Mouse (Mus musculus): ENCODE measurements around the gene Rpusd4. TPM values are rescaled to one million over a fixed set of nuclear protein-coding genes. Genes with fewer than 3 reads are reported as not detected.

Gene Rpusd4
- polyA plus RNA-seq, 1 experiment from 2014 or later = 22.0 TPM

GRCm38 (mm10) chr9:35263431-35263830 is 4.2 kb upstream of the Rpusd4 start:
- H3K4me2 ChIP-seq = no peak overlapping the region
- 96% methylated on average over 2 of the region's 2 CpGs for WGBS
- no peak overlapping the region for H3K9ac ChIP-seq
- H3K27me3 ChIP-seq = no peaks in the 10 kb centered on the region
- no peak for ATAC-seq
- no peaks in the 10 kb centered on the region for H3K9me3 ChIP-seq (replicated peaks)
- no peak overlapping the region for H3K4me3 ChIP-seq
- peaks cover 10% of the 10 kb centered on the region for H3K36me3 ChIP-seq (ENCODE audit: poor library complexity, severe bottlenecking)
- H3K27ac ChIP-seq = no peak overlapping the region
- H3K4me1 ChIP-seq = peaks cover 16% of the 10 kb centered on the region

DNA sequence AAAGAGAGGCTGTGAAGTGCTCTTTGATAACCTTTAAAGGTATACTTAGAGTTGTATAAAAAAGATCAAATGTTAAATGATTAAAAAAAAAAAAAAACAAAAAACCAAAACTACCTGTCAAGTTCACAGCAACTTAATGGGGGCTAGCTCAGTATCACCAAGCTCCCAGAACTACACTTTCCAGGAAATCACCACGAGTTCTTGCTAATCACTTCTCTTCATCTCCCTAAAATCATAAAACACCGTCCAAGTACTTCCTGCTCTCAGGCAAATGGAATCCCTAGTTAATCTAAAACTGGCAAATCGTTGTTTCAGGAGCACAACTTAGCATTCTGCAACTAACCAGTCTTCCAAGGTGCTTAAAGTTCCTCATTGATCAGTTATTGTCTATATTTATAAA is 3.2 kb upstream of the Rpusd4 start:
- ATAC-seq = no peak
- no peak overlapping the region for H3K4me3 ChIP-seq
- no peaks in the 10 kb centered on the region for H3K9me3 ChIP-seq (replicated peaks)
- no peak overlapping the region for H3K4me2 ChIP-seq
- H3K27ac ChIP-seq = no peak overlapping the region
- no peaks in the 10 kb centered on the region for H3K27me3 ChIP-seq
- 98% methylated on average over 3 of the region's 3 CpGs for WGBS
- H3K4me1 ChIP-seq = peaks cover 20% of the 10 kb centered on the region
- H3K9ac ChIP-seq = no peak overlapping the region
- H3K36me3 ChIP-seq (ENCODE audit: poor library complexity, severe bottlenecking) = peaks cover 10% of the 10 kb centered on the region

GRCm38 (mm10) chr9:35267976-35268715 is 481 bp downstream of the Rpusd4 start:
- H3K4me1 ChIP-seq = peaks cover 20% of the 10 kb centered on the region
- peak overlapping the region; percentile 49; the same call in 1 of the 2 replicates for H3K27ac ChIP-seq
- H3K4me2 ChIP-seq = peak overlapping the region; percentile 73
- 2% methylated on average over 21 of the region's 21 CpGs for WGBS
- H3K36me3 ChIP-seq (ENCODE audit: poor library complexity, severe bottlenecking) = peaks cover 14% of the 10 kb centered on the region
- H3K9me3 ChIP-seq (replicated peaks) = no peaks in the 10 kb centered on the region
- H3K9ac ChIP-seq = peak overlapping the region; percentile 72
- H3K4me3 ChIP-seq = peak overlapping the region; percentile 58
- ATAC-seq = peak; percentile 67
- H3K27me3 ChIP-seq = no peaks in the 10 kb centered on the region

- WGBS = 87% methylated on average over 3 of the region's 3 CpGs
- H3K9me3 ChIP-seq (replicated peaks) = no peaks in the 10 kb centered on the region
- no peak overlapping the region for H3K27ac ChIP-seq
- ATAC-seq = no peak
- no peak overlapping the region for H3K9ac ChIP-seq
- H3K36me3 ChIP-seq (ENCODE audit: poor library complexity, severe bottlenecking) = peaks cover 47% of the 10 kb centered on the region
- no peaks in the 10 kb centered on the region for H3K4me1 ChIP-seq
- no peaks in the 10 kb centered on the region for H3K27me3 ChIP-seq
- no peak overlapping the region for H3K4me2 ChIP-seq
- no peak overlapping the region for H3K4me3 ChIP-seq
These were observed 10.2 kb downstream of the Rpusd4 start for GRCm38 (mm10) chr9:35277855-35278365.

GRCm38 (mm10) chr9:35278451-35278850 is 10.8 kb downstream of the Rpusd4 start:
- no peak for ATAC-seq
- Histone ChIP-seq H3K27ac (no peak overlapping the region), H3K9ac (no peak overlapping the region), H3K4me2 (no peak overlapping the region), H3K27me3 (no peaks in the 10 kb centered on the region), H3K9me3 (replicated peaks) (no peaks in the 10 kb centered on the region), H3K4me3 (no peak overlapping the region), H3K36me3 (ENCODE audit: poor library complexity, severe bottlenecking) (peaks cover 42% of the 10 kb centered on the region), H3K4me1 (peaks cover 5% of the 10 kb centered on the region; the same call in 1 of the 2 replicates)
- 88% methylated on average over 4 of the region's 4 CpGs for WGBS

DNA sequence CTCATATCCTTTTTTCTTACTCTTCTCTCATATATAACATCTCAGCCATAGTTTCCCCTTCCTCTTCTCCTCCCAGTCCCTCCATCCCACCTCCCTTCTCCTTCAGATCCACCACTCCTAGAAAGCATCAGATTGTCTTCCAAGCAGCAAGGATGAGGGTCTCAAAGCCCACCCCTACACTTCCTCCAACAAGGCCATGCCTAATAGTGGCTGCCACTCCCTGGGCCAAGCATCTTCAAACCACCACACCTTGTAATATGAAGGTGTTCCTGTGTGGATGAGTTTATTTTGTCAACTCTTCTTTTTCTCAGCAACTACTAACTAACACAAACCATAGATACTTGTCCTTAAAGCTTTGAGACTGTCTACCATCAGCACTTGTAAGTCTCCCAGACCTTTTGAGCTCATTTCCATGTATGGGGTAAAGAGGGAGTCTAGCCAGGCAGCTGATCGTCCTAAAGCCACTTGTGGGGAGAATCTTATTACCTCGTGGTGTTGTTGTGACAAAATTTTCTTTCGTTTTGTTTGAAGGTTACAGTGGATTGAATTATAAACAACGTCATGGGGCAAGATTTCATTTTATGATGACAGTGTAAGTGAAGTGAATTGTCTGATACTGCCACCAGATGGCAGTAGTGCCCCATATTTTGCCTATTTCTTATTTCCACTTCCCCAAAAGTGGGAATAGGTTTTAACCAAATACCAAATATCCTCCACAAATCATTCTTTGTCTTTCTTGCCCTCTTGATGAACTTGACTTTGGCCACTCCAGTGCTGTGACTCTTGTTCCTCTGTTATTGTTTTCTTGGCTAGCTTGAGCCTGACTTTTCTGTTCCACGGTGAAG is 14.6 kb downstream of the Rpusd4 start:
- Histone ChIP-seq H3K4me1 (peaks cover 8% of the 10 kb centered on the region; the same call in 1 of the 2 replicates), H3K9me3 (replicated peaks) (no peaks in the 10 kb centered on the region), H3K27me3 (no peaks in the 10 kb centered on the region), H3K4me3 (no peak overlapping the region), H3K4me2 (no peak overlapping the region), H3K36me3 (ENCODE audit: poor library complexity, severe bottlenecking) (peaks cover 13% of the 10 kb centered on the region; the same call in 1 of the 2 replicates), H3K9ac (no peak overlapping the region), H3K27ac (no peak overlapping the region)
- 18% methylated on average over 5 of the region's 5 CpGs for WGBS
- peak; percentile 67 for ATAC-seq

DNA sequence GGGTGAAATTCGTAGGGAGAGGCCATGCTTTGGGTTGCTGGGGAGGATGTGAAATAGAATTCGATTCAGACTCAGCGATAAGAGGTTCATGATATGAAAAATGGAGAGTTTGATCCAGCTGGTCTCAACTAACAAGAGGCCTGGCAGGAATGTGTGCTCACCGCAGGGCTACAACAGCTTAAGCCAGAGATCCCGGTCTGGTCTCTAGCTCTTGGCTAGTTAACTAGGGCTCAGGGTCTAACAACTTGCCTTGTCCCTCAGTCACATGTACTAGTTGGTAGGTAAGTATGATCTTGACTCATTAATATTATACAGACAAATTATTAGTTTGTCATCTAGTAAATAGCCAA is 15.2 kb downstream of the Rpusd4 start:
- ATAC-seq = no peak
- no peak overlapping the region for H3K9ac ChIP-seq
- no peak overlapping the region for H3K4me3 ChIP-seq
- peaks cover 7% of the 10 kb centered on the region; the same call in 1 of the 2 replicates for H3K36me3 ChIP-seq (ENCODE audit: poor library complexity, severe bottlenecking)
- H3K9me3 ChIP-seq (replicated peaks) = no peaks in the 10 kb centered on the region
- WGBS = 67% methylated on average over 5 of the region's 5 CpGs
- H3K4me2 ChIP-seq = no peak overlapping the region
- no peak overlapping the region for H3K27ac ChIP-seq
- H3K27me3 ChIP-seq = peaks cover 3% of the 10 kb centered on the region; the same call in 1 of the 2 replicates
- peaks cover 8% of the 10 kb centered on the region; the same call in 1 of the 2 replicates for H3K4me1 ChIP-seq

- 78% methylated on average over 13 of the region's 13 CpGs for WGBS
- H3K4me3 ChIP-seq = no peak overlapping the region
- H3K9ac ChIP-seq = peak overlapping the region; percentile 16; the same call in 1 of the 2 replicates
- peaks cover 8% of the 10 kb centered on the region; the same call in 1 of the 2 replicates for H3K4me1 ChIP-seq
- peaks cover 8% of the 10 kb centered on the region; the same call in 1 of the 2 replicates for H3K27me3 ChIP-seq
- H3K4me2 ChIP-seq = no peak overlapping the region
- H3K27ac ChIP-seq = no peak overlapping the region
- no peaks in the 10 kb centered on the region for H3K9me3 ChIP-seq (replicated peaks)
- 0 out of 2 replicates have a peak, but pooled peaks cover 1% of the 10 kb centered on the region for H3K36me3 ChIP-seq (ENCODE audit: poor library complexity, severe bottlenecking)
- ATAC-seq = peak; percentile 34; the same call in 1 of the 2 replicates
These were observed 15.9 kb downstream of the Rpusd4 start for GRCm38 (mm10) chr9:35283415-35284069.

GRCm38 (mm10) chr9:35284351-35284750 is 16.7 kb downstream of the Rpusd4 start:
- Histone ChIP-seq H3K4me2 (no peak overlapping the region), H3K4me1 (peaks cover 8% of the 10 kb centered on the region; the same call in 1 of the 2 replicates), H3K36me3 (ENCODE audit: poor library complexity, severe bottlenecking) (no peaks in the 10 kb centered on the region), H3K4me3 (no peak overlapping the region), H3K9ac (no peak overlapping the region), H3K27me3 (peaks cover 9% of the 10 kb centered on the region; the same call in 1 of the 2 replicates), H3K27ac (no peak overlapping the region), H3K9me3 (replicated peaks) (no peaks in the 10 kb centered on the region)
- WGBS = 84% methylated on average over 4 of the region's 4 CpGs
- ATAC-seq = no peak

GRCm38 (mm10) chr9:35286351-35286750 is 18.7 kb downstream of the Rpusd4 start:
- Histone ChIP-seq H3K27ac (no peak overlapping the region), H3K4me2 (no peak overlapping the region), H3K9me3 (replicated peaks) (no peaks in the 10 kb centered on the region), H3K27me3 (peaks cover 9% of the 10 kb centered on the region; the same call in 1 of the 2 replicates), H3K4me3 (no peak overlapping the region), H3K36me3 (ENCODE audit: poor library complexity, severe bottlenecking) (no peaks in the 10 kb centered on the region), H3K4me1 (peaks cover 15% of the 10 kb centered on the region; the same call in 1 of the 2 replicates), H3K9ac (no peak overlapping the region)
- ATAC-seq = no peak
- 78% methylated on average over 3 of the region's 3 CpGs for WGBS

- Histone ChIP-seq H3K36me3 (ENCODE audit: poor library complexity, severe bottlenecking) (no peaks in the 10 kb centered on the region), H3K9ac (no peak overlapping the region), H3K9me3 (replicated peaks) (no peaks in the 10 kb centered on the region), H3K4me1 (0 out of 2 replicates have a peak, but pooled peaks cover 6% of the 10 kb centered on the region), H3K4me3 (no peak overlapping the region), H3K27ac (no peak overlapping the region), H3K4me2 (no peak overlapping the region), H3K27me3 (peaks cover 13% of the 10 kb centered on the region)
- WGBS = 11% methylated on average over 7 of the region's 7 CpGs
- 0 out of 2 replicates have a peak, but pooled peaks have one; percentile 27 for ATAC-seq
These were observed 22.3 kb downstream of the Rpusd4 start for GRCm38 (mm10) chr9:35289992-35290391.
